Mouse (Mus musculus) frontal cortex, postnatal 25 days (tissue): ENCODE data around the gene Pcsk6.
A peak's percentile ranks its signal among the peaks of the same experiment; 100 is the strongest.

Source experiments
- DNase-seq, 2 experiments: peaks; one replicate each; pipeline ENCODE4 v3.0.0; 2022; ENCODE audit warnings: low spot score in 2 of 2

The Pcsk6 gene

GRCm38 (mm10) chr7:65940988-65941387 lies 79.5 kb downstream of the Pcsk6 start:
- DNase-seq = no peak

- no peak for DNase-seq
These were observed 83.9 kb downstream of the Pcsk6 start for GRCm38 (mm10) chr7:65945342-65945993.

GRCm38 (mm10) chr7:65946397-65946796 lies 84.9 kb downstream of the Pcsk6 start:
- DNase-seq = no peak

GRCm38 (mm10) chr7:65948891-65949290 lies 87.4 kb downstream of the Pcsk6 start:
- DNase-seq = no peak

GRCm38 (mm10) chr7:65954583-65954982 lies 93.0 kb downstream of the Pcsk6 start:
- DNase-seq = no peak

GRCm38 (mm10) chr7:65955304-65956220 lies 94.0 kb downstream of the Pcsk6 start:
- peak; percentile 5 to 26 for DNase-seq

GRCm38 (mm10) chr7:65957245-65957644 lies 95.7 kb downstream of the Pcsk6 start:
- no peak for DNase-seq

GRCm38 (mm10) chr7:65958105-65958504 lies 96.6 kb downstream of the Pcsk6 start:
- DNase-seq = no peak

GRCm38 (mm10) chr7:65959221-65959924 lies 97.8 kb downstream of the Pcsk6 start:
- DNase-seq = no peak

- DNase-seq = no peak
These were observed 101.1 kb downstream of the Pcsk6 start for GRCm38 (mm10) chr7:65962611-65963010.

- DNase-seq = no peak
These were observed 102.9 kb downstream of the Pcsk6 start for GRCm38 (mm10) chr7:65964398-65964797.

- no peak for DNase-seq
These were observed 109.8 kb downstream of the Pcsk6 start for GRCm38 (mm10) chr7:65971301-65971700.

GRCm38 (mm10) chr7:65977286-65977685 lies 115.8 kb downstream of the Pcsk6 start:
- no peak for DNase-seq

- DNase-seq = no peak
These were observed 116.4 kb downstream of the Pcsk6 start for GRCm38 (mm10) chr7:65977977-65978376.

GRCm38 (mm10) chr7:65978996-65979823 lies 117.7 kb downstream of the Pcsk6 start:
- DNase-seq = no peak

- no peak for DNase-seq
These were observed 118.5 kb downstream of the Pcsk6 start for GRCm38 (mm10) chr7:65980000-65980399.

GRCm38 (mm10) chr7:65982057-65982456 lies 120.5 kb downstream of the Pcsk6 start:
- DNase-seq = no peak

- DNase-seq = no peak
These were observed 126.7 kb downstream of the Pcsk6 start for GRCm38 (mm10) chr7:65988249-65988648.

- DNase-seq = no peak
These were observed 127.2 kb downstream of the Pcsk6 start for GRCm38 (mm10) chr7:65988709-65989108.

GRCm38 (mm10) chr7:65992329-65992728 lies 130.8 kb downstream of the Pcsk6 start:
- DNase-seq = no peak

- DNase-seq = no peak
These were observed 131.9 kb downstream of the Pcsk6 start for GRCm38 (mm10) chr7:65993410-65993809.
